Comparison of ENCODE assay signal across 13 mouse cellular contexts in the genomic region with DNA sequence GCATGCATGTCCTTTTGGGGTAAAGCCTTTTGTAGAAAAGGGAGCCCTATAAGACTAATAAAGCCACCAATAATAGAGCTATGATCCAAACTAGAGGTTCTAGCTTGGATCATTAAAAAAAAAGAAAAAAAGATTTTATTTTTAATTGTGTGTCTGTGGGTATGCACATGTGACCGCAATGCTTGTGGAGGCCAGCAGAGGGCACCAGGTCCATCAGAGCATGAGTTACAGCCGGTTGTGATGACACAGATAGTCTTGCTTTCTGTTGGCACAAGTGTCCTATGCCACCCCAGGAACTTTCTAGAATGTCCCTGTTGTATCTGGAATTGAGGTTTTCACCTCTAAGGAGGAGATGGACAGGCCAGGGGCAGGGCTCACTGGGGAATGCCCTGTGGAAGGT. TPM values are rescaled to one million over a fixed set of nuclear protein-coding genes. Genes with fewer than 3 reads are reported as not detected.
DNase-seq lines count a peak whose midpoint lies in the region; ATAC-seq and TF ChIP-seq lines count a peak whose summit lies in the region.
"Had no signal": no experiment of that assay in that cellular context is flagged by ENCODE, and none has a peak within 500 bp of the region (broad histone marks: within the 10 kb centered on the region; RNA-seq: fewer than 3 reads in every experiment).

No protein-coding gene starts in this region.

- peaks cover 44% of the 10 kb centered on the region for H3K36me3 ChIP-seq in E14TG2a.4 (ENCODE audit: insufficient read depth, low read length)
- H3K36me3 ChIP-seq: hindbrain, embryonic 15.5 days had no signal

- ATAC-seq in granulocyte monocyte progenitor cell, adult 5-6 weeks (replicated peaks; ENCODE audit: poor library complexity, severe bottlenecking): peak; percentile 18; the same call in 1 of the 2 replicates

- no peak overlapping the region for H3K27ac ChIP-seq in layer of hippocampus, adult 2 months
- H3K27ac ChIP-seq: hindbrain, embryonic 15.5 days; neural tube, embryonic 12.5 days had no signal

- DNase-seq in layer of hippocampus, adult 2 months (ENCODE audit: low spot score in 2 of 2): no peak
- no peak for DNase-seq in layer of hippocampus, postnatal 25 days (ENCODE audit: extremely low spot score in 1 of 2, low spot score in 1 of 2)
- DNase-seq in A20 (ENCODE audit: low read depth, low spot score): peak; percentile 56
- no peak for DNase-seq in frontal cortex, postnatal 14 days (ENCODE audit: low spot score in 2 of 2)
- no peak for DNase-seq in kidney, postnatal 10 days
- no peak for DNase-seq in right cerebral cortex, postnatal 10 days (ENCODE audit: low spot score in 2 of 2)
- DNase-seq: cerebellum, adult 18-20 months; gastrocnemius, postnatal 10 days had no signal

- peaks cover 76% of the 10 kb centered on the region for H3K4me1 ChIP-seq in E14TG2a.4 (replicated peaks; ENCODE audit: low read depth, low read length)

- peak; percentile 61 for TF ChIP-seq CTCF in layer of hippocampus, adult 2 months (conservative IDR thresholded peaks at IDR 0.05)
- peak; percentile 78 for TF ChIP-seq CTCF in E14TG2a.4 (conservative IDR thresholded peaks at IDR 0.05; ENCODE audit: low read length)

- H3K27me3 ChIP-seq in E14TG2a.4 (ENCODE audit: insufficient read depth, low read length): peaks cover 5% of the 10 kb centered on the region

- H3K4me3 ChIP-seq in layer of hippocampus, adult 2 months: no peak overlapping the region
- H3K4me3 ChIP-seq in E14TG2a.4 (replicated peaks; ENCODE audit: low read length): no peak overlapping the region
- H3K4me3 ChIP-seq: hindbrain, embryonic 15.5 days; neural tube, embryonic 12.5 days had no signal

- H3K9me3 ChIP-seq in E14TG2a.4 (ENCODE audit: low read length): no peaks in the 10 kb centered on the region; the same call in 1 of the 2 replicates
- H3K9me3 ChIP-seq: hindbrain, embryonic 15.5 days; neural tube, embryonic 12.5 days had no signal

RNA-seq across cellular contexts. Expression of gene Arpc1b, which starts 5.4 kb away (rescaled TPM):
- total RNA-seq in layer of hippocampus, adult 2 months (2021): 10 to 100 TPM; 17.7 to 19.4 TPM
- total RNA-seq in layer of hippocampus, postnatal 25 days (2021): 10 to 100 TPM; 33.6 to 34.2 TPM
- total RNA-seq in granulocyte monocyte progenitor cell, adult 5-6 weeks (2014; fragmentation: Nextera tagmentation): 404 and 492 TPM in 2 replicates
- 197 and 242 TPM in 2 replicates for total RNA-seq in granulocyte monocyte progenitor cell, adult 5-6 weeks (2017)

RNA-seq across cellular contexts. Expression of gene Pdap1, which starts 20.7 kb away (rescaled TPM):
- total RNA-seq in layer of hippocampus, adult 2 months (2021): 10 to 100 TPM; 95.2 to 97.8 TPM
- total RNA-seq in layer of hippocampus, postnatal 25 days (2021): 100 to 1,000 TPM in 1 of 2 experiments, 10 to 100 TPM in 1; 90.1 to 102 TPM
- total RNA-seq in granulocyte monocyte progenitor cell, adult 5-6 weeks (2014; fragmentation: Nextera tagmentation): 59.3 and 90.3 TPM in 2 replicates
- total RNA-seq in granulocyte monocyte progenitor cell, adult 5-6 weeks (2017): 92.6 and 159 TPM in 2 replicates

RNA-seq across cellular contexts. Expression of gene Bud31, which starts 20.8 kb away (rescaled TPM):
- 10 to 100 TPM; 67.4 to 73.4 TPM for total RNA-seq in layer of hippocampus, adult 2 months (2021)
- total RNA-seq in layer of hippocampus, postnatal 25 days (2021): 10 to 100 TPM; 69.5 to 81.9 TPM
- 108 and 163 TPM in 2 replicates for total RNA-seq in granulocyte monocyte progenitor cell, adult 5-6 weeks (2014; fragmentation: Nextera tagmentation)
- 194 and 205 TPM in 2 replicates for total RNA-seq in granulocyte monocyte progenitor cell, adult 5-6 weeks (2017)

RNA-seq across cellular contexts. Expression of gene Kpna7, which starts 35.6 kb away (rescaled TPM):
- total RNA-seq in layer of hippocampus, adult 2 months (2021): not detected
- total RNA-seq in layer of hippocampus, postnatal 25 days (2021): not detected
- not detected in 2 replicates for total RNA-seq in granulocyte monocyte progenitor cell, adult 5-6 weeks (2014; fragmentation: Nextera tagmentation)
- not detected in 2 replicates for total RNA-seq in granulocyte monocyte progenitor cell, adult 5-6 weeks (2017)
- total RNA-seq: gastrocnemius, postnatal 10 days; layer of hippocampus, postnatal 10 days had no signal

RNA-seq across cellular contexts. Expression of gene Arpc1a, which starts 35.8 kb away (rescaled TPM):
- total RNA-seq in layer of hippocampus, adult 2 months (2021): 100 to 1,000 TPM; 252 to 255 TPM
- total RNA-seq in layer of hippocampus, postnatal 25 days (2021): 100 to 1,000 TPM; 257 to 274 TPM
- 76.8 and 81.1 TPM in 2 replicates for total RNA-seq in granulocyte monocyte progenitor cell, adult 5-6 weeks (2014; fragmentation: Nextera tagmentation)
- total RNA-seq in granulocyte monocyte progenitor cell, adult 5-6 weeks (2017): 42.0 and 48.1 TPM in 2 replicates

Comparison
In these comparisons a context has a peak if more than half of its experiments do, and no peak if none do; other contexts are left out.
1. RNA of gene Arpc1b, which starts 5.4 kb away (total RNA-seq): 197 to 492 TPM in granulocyte monocyte progenitor cell, adult 5-6 weeks; 33.6 to 34.2 TPM in layer of hippocampus, postnatal 25 days and 17.7 to 19.4 TPM in layer of hippocampus, adult 2 months; every median in the first group is over 4 times any median in the second.